Mouse (Mus musculus) heart, embryonic 13.5 days (tissue): Measurements from ENCODE around the gene Gm49383. TPM values are rescaled to one million over a fixed set of nuclear protein-coding genes. Genes with fewer than 3 reads are reported as not detected.
"Not testable (repeated sequence)": the region's sequence is repeated elsewhere in the genome, so short reads cannot be mapped to it uniquely, and the experiment has no call there.

Source experiments
- ATAC-seq: fragments of 200-750 bp; cut with Nextera tagmentation; 2 replicates; pipeline ENCODE4 v1.8.0; 2017; ENCODE audit warnings: moderate TSS enrichment; ENCODE audit not compliant: insufficient number of reproducible peaks, low FRiP score, low TSS enrichment; ENCODE audit errors: extremely low read depth
- H3K27ac ChIP-seq: fragments of 300-500 bp; sonication (generic); replicated peaks from 2 replicates; pipeline ENCODE4 v1.5.1; 2015; ENCODE audit warnings: moderate library complexity, mild to moderate bottlenecking, inconsistent platforms
- H3K27me3 ChIP-seq: fragments of 300-500 bp; sonication (generic); replicated peaks from 2 replicates; pipeline ENCODE4 v1.6.1; 2015; ENCODE audit warnings: mild to moderate bottlenecking, inconsistent platforms
- H3K36me3 ChIP-seq: fragments of 300-500 bp; sonication (generic); 2 replicates; pipeline ENCODE4 v1.6.1; 2015; ENCODE audit warnings: mild to moderate bottlenecking, inconsistent platforms
- H3K4me1 ChIP-seq: fragments of 300-500 bp; sonication (generic); 2 replicates; pipeline ENCODE4 v1.6.1; 2015; ENCODE audit warnings: inconsistent platforms
- H3K4me2 ChIP-seq: fragments of 300-500 bp; sonication (generic); 2 replicates; pipeline ENCODE4 v1.6.1; 2015; ENCODE audit warnings: inconsistent platforms, mild to moderate bottlenecking, moderate library complexity
- H3K4me3 ChIP-seq: fragments of 300-500 bp; sonication (generic); 2 replicates; pipeline ENCODE4 v1.5.1; 2015; ENCODE audit warnings: moderate library complexity, mild to moderate bottlenecking, inconsistent platforms
- H3K9ac ChIP-seq: fragments of 300-500 bp; sonication (generic); 2 replicates; pipeline ENCODE4 v1.6.1; 2015; ENCODE audit warnings: inconsistent platforms, mild to moderate bottlenecking, moderate library complexity
- H3K9me3 ChIP-seq: fragments of 300-500 bp; sonication (generic); 2 replicates; pipeline ENCODE4 v1.6.1; 2016; ENCODE audit warnings: inconsistent platforms
- WGBS: fragments of 180-500 bp; shearing (Covaris S2); methylation state at CpG from one replicate; pipeline ENCODE4 v1.1.7; 2015; ENCODE audit warnings: mixed read lengths; 5-methylcytosine and 5-hydroxymethylcytosine counted together
- polyA plus RNA-seq: library from polyadenylated mRNA; unstranded; fragments of >200 nt; fragmentation: Nextera tagmentation; extraction: Ambion mirVana; gene quantifications from 2 replicates; pipeline ENCODE4 v1.2.1, GENCODE M21; 2015

Gm49383 gene
- polyA plus RNA-seq, 1 experiment from 2014 or later, result 19.0 TPM

DNA sequence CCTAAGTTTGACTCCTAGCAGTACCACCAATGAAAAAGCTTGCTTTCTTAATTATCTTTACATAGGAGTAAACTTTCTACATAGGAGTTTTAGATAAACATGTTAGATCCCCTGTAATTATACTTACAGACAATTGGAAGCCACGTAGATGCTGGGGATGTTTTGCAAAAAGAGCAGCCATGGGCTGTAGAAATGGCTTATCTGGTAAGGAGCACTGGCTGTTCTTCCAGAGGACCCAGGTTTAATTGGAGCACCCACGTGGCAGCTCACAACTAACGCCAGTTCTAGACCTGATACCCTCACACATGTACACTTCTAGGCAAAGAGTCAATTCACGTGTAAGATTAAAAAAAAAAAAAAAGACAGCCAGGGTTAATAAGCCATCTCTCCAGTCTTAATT is 15.1 kb downstream of the Gm49383 start:
- WGBS, result 90% methylated on average over 4 of the region's 4 CpGs
- ATAC-seq, result no peak
- Histone ChIP-seq H3K4me3 (no peak overlapping the region), H3K36me3 (peaks cover 30% of the 10 kb centered on the region), H3K27ac (no peak overlapping the region), H3K27me3 (no peaks in the 10 kb centered on the region), H3K9me3 (no peaks in the 10 kb centered on the region), H3K4me1 (peaks cover 19% of the 10 kb centered on the region), H3K9ac (no peak overlapping the region), H3K4me2 (no peak overlapping the region)

DNA sequence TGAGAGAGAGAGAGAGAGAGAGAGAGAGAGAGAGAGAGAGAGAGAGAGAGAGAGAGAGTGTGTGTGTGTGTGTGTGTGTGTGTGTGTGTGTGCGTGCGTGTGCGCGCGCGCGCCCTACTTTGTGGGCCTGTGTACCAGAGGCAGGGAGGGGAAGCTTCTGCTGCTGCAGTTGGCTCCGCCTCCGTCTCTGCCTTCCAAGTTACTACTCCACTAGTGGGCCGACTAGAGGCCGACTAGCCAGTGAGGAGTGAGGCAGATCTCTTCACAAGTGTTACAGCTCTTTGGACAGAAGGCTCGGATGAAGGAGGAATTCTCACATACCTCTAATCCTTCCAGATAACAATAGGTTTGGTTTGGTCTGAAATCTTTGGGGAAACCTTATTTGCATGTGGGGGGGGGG is 17.5 kb downstream of the Gm49383 start:
- H3K4me3 ChIP-seq, result no peak overlapping the region

DNA sequence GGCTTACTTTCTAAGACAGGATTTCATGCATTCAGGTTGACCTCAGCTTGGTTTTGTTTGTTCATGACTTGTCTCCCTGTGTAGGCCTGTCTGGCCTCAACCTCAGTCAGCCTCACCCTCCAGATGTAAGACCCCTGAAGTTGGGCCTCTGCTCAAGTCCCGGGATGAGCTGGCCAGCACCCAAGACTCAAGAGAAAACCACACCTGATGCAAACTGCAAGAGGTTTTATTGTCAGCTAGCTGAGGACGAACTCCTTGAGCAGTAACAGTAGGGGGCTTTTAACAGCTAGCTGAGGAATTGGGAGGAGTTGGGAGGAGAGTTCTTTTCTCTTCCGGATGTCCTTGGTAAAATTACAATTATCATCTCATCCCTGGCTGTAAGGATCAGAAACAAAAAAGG is 19.4 kb downstream of the Gm49383 start:
- WGBS, result 86% methylated on average over 3 of the region's 3 CpGs
- Histone ChIP-seq H3K27me3 (no peaks in the 10 kb centered on the region), H3K36me3 (peaks cover 57% of the 10 kb centered on the region)

More for the DNA sequence above, 17.5 kb downstream of the Gm49383 start:
- Histone ChIP-seq H3K9me3 (no peaks in the 10 kb centered on the region), H3K27me3 (no peaks in the 10 kb centered on the region), H3K4me2 (no peak overlapping the region), H3K36me3 (peaks cover 45% of the 10 kb centered on the region), H3K27ac (no peak overlapping the region), H3K4me1 (peaks cover 4% of the 10 kb centered on the region; the same call in 1 of the 2 replicates), H3K9ac (no peak overlapping the region)
- no peak for ATAC-seq
- WGBS, result 66% methylated on average over 12 of the region's 12 CpGs

DNA sequence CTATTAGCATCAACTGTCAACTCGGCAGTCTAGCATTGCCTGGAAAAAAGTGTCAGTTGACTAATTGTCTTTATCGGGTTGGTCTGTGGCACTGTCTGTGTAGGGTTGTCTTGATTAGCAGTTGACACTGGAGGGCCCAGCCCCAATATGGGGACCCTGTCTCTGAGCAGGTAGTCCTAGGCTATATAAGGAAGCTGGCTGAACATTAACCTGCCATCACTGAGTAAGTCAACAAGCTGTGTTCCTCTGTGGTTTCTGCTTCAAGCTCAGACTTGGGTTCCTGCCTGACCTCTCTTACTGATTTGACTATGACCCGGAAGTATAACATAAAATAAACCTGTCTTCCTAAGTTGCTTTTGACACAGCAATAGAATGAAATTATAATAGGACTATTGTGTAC is 20.9 kb downstream of the Gm49383 start:
- ATAC-seq, result no peak
- Histone ChIP-seq H3K4me2 (no peak overlapping the region), H3K27me3 (no peaks in the 10 kb centered on the region), H3K9me3 (no peaks in the 10 kb centered on the region), H3K4me1 (no peaks in the 10 kb centered on the region), H3K4me3 (no peak overlapping the region), H3K27ac (no peak overlapping the region), H3K9ac (no peak overlapping the region), H3K36me3 (peaks cover 53% of the 10 kb centered on the region)
- WGBS, result 82% methylated on average over 3 of the region's 3 CpGs

More for the DNA sequence above, 19.4 kb downstream of the Gm49383 start:
- Histone ChIP-seq H3K4me1 (no peaks in the 10 kb centered on the region), H3K9me3 (no peaks in the 10 kb centered on the region), H3K27ac (no peak overlapping the region), H3K4me2 (no peak overlapping the region), H3K9ac (no peak overlapping the region), H3K4me3 (no peak overlapping the region)
- ATAC-seq, result no peak

DNA sequence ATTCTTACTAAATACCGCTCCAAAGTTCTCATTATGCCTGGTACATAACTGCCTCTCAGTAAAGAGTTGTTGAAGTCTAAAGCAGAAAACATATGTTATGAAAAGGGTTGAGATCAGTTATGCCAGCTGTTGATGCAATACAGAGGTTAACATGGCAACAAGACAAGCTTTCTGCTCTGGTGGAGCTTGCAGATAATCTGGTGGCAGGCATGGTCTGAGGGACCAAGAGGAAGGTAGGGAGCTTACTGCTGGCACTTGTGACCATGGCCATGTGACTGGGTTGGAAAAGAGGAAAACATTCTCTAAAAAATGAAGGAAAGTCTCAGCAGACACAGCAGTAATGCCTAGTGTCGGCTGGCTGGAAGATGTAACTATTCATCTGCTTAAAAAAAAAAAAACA is 25.6 kb downstream of the Gm49383 start:
- Histone ChIP-seq H3K4me2 (no peak overlapping the region), H3K4me3 (no peak overlapping the region), H3K27me3 (no peaks in the 10 kb centered on the region), H3K27ac (no peak overlapping the region), H3K4me1 (peaks cover 17% of the 10 kb centered on the region), H3K9me3 (no peaks in the 10 kb centered on the region), H3K36me3 (peaks cover 38% of the 10 kb centered on the region), H3K9ac (no peak overlapping the region)
- ATAC-seq, result no peak
- 95% methylated on average over 2 of the region's 2 CpGs for WGBS

DNA sequence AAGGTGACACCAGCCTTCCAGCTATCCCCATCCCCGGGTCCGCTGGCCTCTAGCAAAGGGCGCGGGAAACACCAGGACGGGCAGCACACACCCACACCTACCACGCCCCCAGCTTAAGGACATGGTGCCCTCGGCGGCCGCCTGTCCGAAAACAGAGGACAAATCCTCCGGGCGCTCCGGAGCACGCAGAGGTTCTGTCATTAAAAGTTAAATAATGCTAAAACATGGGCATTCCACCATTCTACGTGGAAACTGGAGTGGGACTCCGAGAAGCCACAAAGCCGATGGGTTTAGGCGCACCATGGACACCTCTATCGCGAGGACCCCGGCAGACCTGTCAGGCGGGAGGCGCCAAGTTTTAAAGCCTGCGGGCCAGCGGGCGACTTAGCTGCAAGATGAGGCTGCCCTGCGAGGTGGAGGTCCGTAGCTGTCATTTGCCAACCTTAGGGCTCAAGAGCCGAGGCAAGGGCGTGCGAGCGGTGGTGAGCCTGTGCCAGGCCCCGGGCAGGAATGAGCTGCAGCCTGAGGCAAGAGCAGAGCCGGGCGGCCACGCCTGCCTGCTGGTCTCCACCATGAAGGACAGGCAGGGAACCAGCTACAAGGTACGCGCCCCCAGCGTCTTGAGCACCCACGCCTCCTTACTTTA is 28.3 kb downstream of the Gm49383 start, which contains the start of gene Lrr1:
TSS of gene Lrr1 (plus strand) at position 354 of the 646 bp plus-strand sequence.
- no peaks in the 10 kb centered on the region for H3K9me3 ChIP-seq
- peaks cover 20% of the 10 kb centered on the region for H3K36me3 ChIP-seq
- ATAC-seq, result peak; percentile 80; the same call in 1 of the 2 replicates
- peak within 1 kb of the TSS; percentile 64 for H3K27ac ChIP-seq
- peaks cover 17% of the 10 kb centered on the region for H3K4me1 ChIP-seq
- under 1% methylated on average over 40 of the region's 40 CpGs for WGBS
- H3K4me2 ChIP-seq, result peak within 1 kb of the TSS; percentile 79
- peak within 1 kb of the TSS; percentile 84 for H3K9ac ChIP-seq
- no peaks in the 10 kb centered on the region for H3K27me3 ChIP-seq
- peak within 1 kb of the TSS; percentile 72 for H3K4me3 ChIP-seq

DNA sequence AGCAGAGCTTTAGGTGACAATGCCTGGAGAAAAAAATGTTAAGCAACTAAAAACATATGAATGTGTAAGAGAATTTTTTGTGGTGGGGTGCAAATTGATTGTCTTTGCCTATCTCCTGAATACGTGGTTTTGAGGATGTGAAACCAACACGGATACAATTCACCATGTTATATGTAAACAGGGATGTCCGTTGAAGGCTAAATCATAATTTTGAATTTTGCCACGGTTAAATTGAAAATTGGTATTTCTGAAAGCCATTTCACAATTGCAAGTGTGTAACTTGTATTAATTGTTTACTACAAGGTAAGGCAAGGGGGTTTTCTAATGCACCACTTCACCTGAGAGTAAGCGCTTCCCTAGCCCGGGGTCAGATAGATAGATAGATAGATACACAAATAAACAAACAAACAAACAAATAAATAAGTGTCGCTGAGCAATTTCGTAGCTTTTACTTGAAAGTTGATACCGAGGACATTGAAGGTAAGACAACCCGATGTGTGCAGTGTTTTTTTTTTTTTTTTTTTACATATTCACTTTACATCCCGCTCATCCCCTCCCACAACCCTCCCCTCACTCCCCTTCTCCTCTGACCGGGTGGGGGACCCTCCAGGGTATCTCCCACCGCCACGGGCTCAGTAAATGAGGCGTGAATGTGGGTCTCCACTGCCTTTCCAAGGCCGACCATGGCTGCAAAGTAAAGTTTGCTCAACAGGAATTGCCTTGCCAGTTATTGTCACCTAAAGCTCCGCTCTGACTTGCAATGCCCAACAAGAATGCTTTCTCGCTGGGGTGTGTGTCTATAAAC is 29.0 kb downstream of the Gm49383 start:
- Histone ChIP-seq H3K4me1 (peaks cover 17% of the 10 kb centered on the region), H3K4me2 (peak overlapping the region; percentile 79), H3K9me3 (no peaks in the 10 kb centered on the region), H3K36me3 (peaks cover 13% of the 10 kb centered on the region), H3K9ac (peak overlapping the region; percentile 84), H3K27me3 (no peaks in the 10 kb centered on the region), H3K27ac (peak overlapping the region; percentile 64), H3K4me3 (peak overlapping the region; percentile 72)
- WGBS, result 10% methylated on average over 18 of the region's 18 CpGs
- 0 out of 2 replicates have a peak, but pooled peaks have one; percentile 26 for ATAC-seq

DNA sequence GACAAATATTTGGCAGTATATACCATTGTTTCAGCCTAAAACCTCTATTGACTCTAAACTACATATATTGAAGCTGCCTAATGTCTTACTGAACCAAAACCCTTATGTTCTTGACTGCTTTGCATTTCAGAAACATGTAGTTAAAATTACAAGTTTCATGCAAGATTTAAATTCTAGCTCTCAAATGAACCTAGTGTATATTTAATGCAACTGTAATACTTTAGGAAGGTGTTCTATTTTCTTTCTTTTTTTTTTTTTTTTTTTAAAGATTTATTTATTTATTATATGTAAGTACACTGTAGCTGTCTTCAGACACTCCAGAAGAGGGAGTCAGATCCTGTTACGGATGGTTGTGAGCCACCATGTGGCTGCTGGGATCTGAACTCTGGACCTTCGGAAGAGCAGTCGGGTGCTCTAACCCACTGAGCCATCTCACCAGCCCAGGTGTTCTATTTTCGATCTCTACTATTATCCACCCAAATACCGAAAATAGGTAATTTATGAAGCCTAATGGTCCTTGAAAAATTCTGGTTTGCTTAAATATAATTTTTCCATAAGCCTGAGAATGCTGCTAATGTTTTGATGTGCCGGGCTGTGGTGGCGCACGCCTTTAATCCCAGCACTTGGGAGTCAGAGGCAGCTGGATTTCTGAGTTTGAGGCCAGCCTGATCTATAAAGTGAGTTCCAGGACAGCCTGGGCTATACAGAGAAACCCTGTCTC is 29.9 kb downstream of the Gm49383 start:
- H3K36me3 ChIP-seq, H3K9me3 ChIP-seq, H3K9ac ChIP-seq, H3K4me3 ChIP-seq, H3K4me2 ChIP-seq, H3K27ac ChIP-seq, H3K27me3 ChIP-seq, ATAC-seq: not testable (repeated sequence)
- WGBS, result 65% methylated on average over 8 of the region's 8 CpGs
- H3K4me1 ChIP-seq, result peaks cover 17% of the 10 kb centered on the region

DNA sequence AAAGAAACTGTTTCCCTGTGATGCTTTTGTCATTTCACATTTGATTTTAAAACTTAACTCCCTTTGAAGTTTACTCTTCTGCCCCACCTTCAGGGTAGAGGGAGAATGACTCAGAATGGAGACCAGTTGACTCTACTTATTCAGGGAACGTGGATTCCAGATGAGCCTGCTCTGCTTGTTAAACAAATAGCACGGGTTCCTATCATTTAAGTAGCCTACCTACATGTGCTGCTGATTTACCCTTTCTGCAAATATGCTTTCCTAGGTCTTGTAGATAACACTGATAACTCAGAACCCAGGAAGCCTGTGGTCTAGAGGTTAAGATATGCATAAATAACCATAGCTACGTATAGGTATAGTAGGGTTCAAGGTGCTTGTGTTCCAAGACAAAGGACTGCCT is 32.0 kb downstream of the Gm49383 start:
- Histone ChIP-seq H3K27ac (no peak overlapping the region), H3K27me3 (no peaks in the 10 kb centered on the region), H3K4me2 (no peak overlapping the region), H3K9ac (no peak overlapping the region), H3K9me3 (no peaks in the 10 kb centered on the region), H3K4me3 (no peak overlapping the region), H3K4me1 (peaks cover 14% of the 10 kb centered on the region), H3K36me3 (no peaks in the 10 kb centered on the region)
- WGBS, result 37% methylated on average over 3 of the region's 3 CpGs
- ATAC-seq, result no peak

DNA sequence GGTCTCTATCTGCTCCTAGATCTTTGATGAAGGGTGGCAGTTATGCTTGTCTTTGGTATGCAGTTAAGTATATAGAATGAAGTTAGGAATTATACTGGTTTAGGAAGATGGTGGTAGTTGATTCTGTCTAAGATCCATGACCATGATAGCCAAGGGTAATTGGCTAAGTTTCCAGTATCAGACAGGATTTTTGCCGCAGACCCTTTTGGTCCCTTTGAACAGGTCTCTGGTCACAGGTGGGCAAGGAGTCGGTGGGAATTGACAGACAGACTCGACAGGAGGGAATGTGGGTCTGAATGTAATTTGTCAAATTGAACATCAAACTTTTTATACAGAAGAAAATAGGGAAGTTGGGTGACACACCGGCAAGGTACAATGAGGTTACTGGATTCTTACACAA is 33.3 kb downstream of the Gm49383 start:
- H3K4me1 ChIP-seq, H3K36me3 ChIP-seq, H3K4me3 ChIP-seq, H3K9ac ChIP-seq, H3K27me3 ChIP-seq, H3K4me2 ChIP-seq, H3K27ac ChIP-seq, H3K9me3 ChIP-seq, ATAC-seq: not testable (repeated sequence)
- 80% methylated on average over 4 of the region's 4 CpGs for WGBS

DNA sequence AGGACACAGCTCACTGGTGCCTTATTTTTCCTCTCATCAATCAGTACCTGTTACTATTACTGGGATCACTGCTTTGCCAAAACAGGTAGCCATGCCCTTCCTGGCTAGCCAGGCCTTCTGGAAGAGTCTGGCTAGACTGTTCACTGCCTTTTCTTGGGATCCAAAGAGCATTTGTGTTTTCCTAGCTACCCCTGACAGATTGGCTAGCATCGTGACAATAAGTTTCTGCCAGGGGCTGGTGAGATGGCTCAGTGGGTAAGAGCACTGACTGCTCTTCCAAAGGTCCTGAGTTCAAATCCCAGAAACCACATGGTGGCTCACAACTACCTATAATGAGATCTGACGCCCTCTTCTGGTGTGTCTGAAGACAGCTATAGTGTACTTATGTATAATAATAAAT is 36.2 kb downstream of the Gm49383 start:
- 70% methylated on average over 2 of the region's 2 CpGs for WGBS
- H3K27me3 ChIP-seq, H3K9me3 ChIP-seq, H3K27ac ChIP-seq, H3K4me3 ChIP-seq, H3K4me2 ChIP-seq, ATAC-seq, H3K9ac ChIP-seq: not testable (repeated sequence)
- H3K36me3 ChIP-seq, result peaks cover 23% of the 10 kb centered on the region
- H3K4me1 ChIP-seq, result peaks cover 13% of the 10 kb centered on the region
